Mouse (Mus musculus) ES-E14 (cell line): ENCODE results near the gene Syngap1. TPM values are rescaled to one million over a fixed set of nuclear protein-coding genes. Genes with fewer than 3 reads are reported as not detected.

Experiments
- DNase-seq: peaks from one replicate; pipeline ENCODE4 v3.0.0-alpha.2; 2013; ENCODE audit warnings: low read depth, low spot score
- H3K27ac ChIP-seq: 2 replicates; pipeline ENCODE4 v1.5.1; 2012; ENCODE audit warnings: low read depth, mild to moderate bottlenecking, low read length, moderate library complexity, mixed read lengths; ENCODE audit not compliant: poor library complexity, insufficient read depth, severe bottlenecking
- H3K36me3 ChIP-seq: 2 replicates; pipeline ENCODE4 v1.6.1; 2012; ENCODE audit warnings: mild to moderate bottlenecking, low read length, moderate library complexity, mixed read lengths; ENCODE audit not compliant: control insufficient read depth, poor library complexity, insufficient read depth, severe bottlenecking
- H3K4me1 ChIP-seq, 2 experiments: fragments of 150-350 bp in 1 of 2; sonication (generic) in 1 of 2; 2 replicates each; pipeline ENCODE4 v1.6.1; 2012; ENCODE audit warnings: low read length in 2 of 2, mild to moderate bottlenecking in 1 of 2, mixed read lengths in 1 of 2; ENCODE audit not compliant: control insufficient read depth in 2 of 2, insufficient read depth in 2 of 2, poor library complexity in 1 of 2
- H3K4me3 ChIP-seq, 2 experiments: fragments of 150-350 bp in 1 of 2; sonication (generic) in 1 of 2; 2 replicates each; pipeline ENCODE4 v1.5.1; 2012; ENCODE audit warnings: low read length in 2 of 2, low read depth in 1 of 2, mild to moderate bottlenecking in 1 of 2, mixed read lengths in 1 of 2; ENCODE audit not compliant: insufficient read depth in 1 of 2, poor library complexity in 1 of 2, severe bottlenecking in 1 of 2
- H3K9ac ChIP-seq: 2 replicates; pipeline ENCODE4 v1.6.1; 2012; ENCODE audit warnings: low read depth, mild to moderate bottlenecking, low read length, mixed read lengths; ENCODE audit not compliant: poor library complexity, insufficient read depth, severe bottlenecking
- H3K9me3 ChIP-seq: fragments of 150-350 bp; sonication (generic); 2 replicates; pipeline ENCODE4 v1.6.1; 2012; ENCODE audit warnings: low read depth, mild to moderate bottlenecking, low read length; ENCODE audit not compliant: control insufficient read depth, insufficient read depth
- CHD2 ChIP-seq: IDR thresholded peaks from 2 replicates; pipeline ENCODE4 v1.6.1; 2014; ENCODE audit warnings: mild to moderate bottlenecking, low read depth, low read length, inconsistent platforms
- HCFC1 ChIP-seq: IDR thresholded peaks from 2 replicates; pipeline ENCODE4 v1.6.1; 2012; ENCODE audit warnings: low read length, inconsistent platforms, borderline replicate concordance; ENCODE audit not compliant: insufficient read depth
- MAFK ChIP-seq: IDR thresholded peaks from 2 replicates; pipeline ENCODE4 v1.6.1; 2014; ENCODE audit warnings: mild to moderate bottlenecking, low read depth, low read length, inconsistent platforms; ENCODE audit not compliant: insufficient read depth
- ZC3H11A ChIP-seq: IDR thresholded peaks from 2 replicates; pipeline ENCODE4 v1.6.1; 2012; ENCODE audit warnings: low read depth, mild to moderate bottlenecking, inconsistent platforms, low read length, borderline replicate concordance
- ZNF384 ChIP-seq: IDR thresholded peaks from 2 replicates; pipeline ENCODE4 v1.6.1; 2012; ENCODE audit warnings: low read depth, low read length, inconsistent platforms
- in situ Hi-C, 2 experiments: fragments of 600-800 bp; cut with MboI; formaldehyde crosslinking; loops; one replicate each; pipeline ENCODE4 v1.15.1; 2025; ENCODE audit warnings: low sequenced_read_pairs in 2 of 2, inconsistent platforms in 1 of 2; ENCODE audit not compliant: unreplicated experiment in 2 of 2
- total RNA-seq: library from RNA; depleted of rRNA; stranded (reverse); fragments of 300-350 nt; gene quantifications from 2 replicates; pipeline ENCODE4 v1.2.3, GENCODE M21; 2012

Syngap1 gene
- total RNA-seq, 1 experiment = 6.6 TPM

- in situ Hi-C loops = no loop called here
- H3K4me3 ChIP-seq = no peak overlapping the region
Observed at GRCm38 (mm10) chr17:26949866-26950265, 8.8 kb downstream of the Syngap1 start.

DNA sequence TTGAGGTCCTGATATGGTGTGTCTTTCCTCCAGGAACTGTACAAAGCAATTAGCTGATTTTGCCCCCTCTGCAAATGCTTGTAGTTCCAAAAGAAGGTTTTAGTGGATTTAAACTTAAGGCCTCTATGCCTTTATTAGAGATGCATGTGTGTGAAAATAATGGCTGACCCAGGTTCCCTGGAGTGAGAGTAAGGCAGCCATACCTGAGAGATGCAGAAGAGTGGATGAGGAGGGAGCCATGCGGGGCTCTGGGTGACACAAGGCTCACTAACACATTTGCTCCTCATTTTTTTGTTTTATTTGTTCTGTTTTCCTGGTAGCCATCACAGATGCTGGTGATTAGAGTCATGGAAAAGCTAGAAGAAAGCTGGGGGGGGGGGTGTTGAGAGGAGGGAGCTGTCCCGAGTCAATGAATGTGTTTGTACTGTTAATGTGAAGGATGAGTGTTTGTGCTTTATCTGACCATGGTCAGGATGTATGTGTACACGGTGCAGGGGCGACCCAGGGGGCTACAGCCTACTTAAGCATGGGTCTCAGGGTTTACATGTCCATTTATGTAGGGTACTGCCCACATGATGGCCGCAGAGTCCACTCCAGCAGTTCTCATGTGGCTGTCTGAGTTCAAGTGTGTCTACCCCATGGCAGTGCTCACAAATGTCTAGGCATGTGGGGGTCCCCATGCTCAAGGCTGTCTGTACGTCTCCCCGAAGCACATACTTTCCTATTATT lies 9.7 kb downstream of the Syngap1 start:
- in situ Hi-C loops = no loop called here
- Histone ChIP-seq H3K36me3 (peaks cover 8% of the 10 kb centered on the region; the same call in 1 of the 2 replicates), H3K9ac (no peak overlapping the region), H3K4me3 (no peak overlapping the region; a peak in 1 of 4 replicates), H3K9me3 (no peaks in the 10 kb centered on the region), H3K27ac (no peak overlapping the region), H3K4me1 (peaks cover 2 to 37% of the 10 kb centered on the region in 2 experiments; a peak in 2 of 4 replicates)
- DNase-seq = no peak
- TF ChIP-seq ZNF384 (no peak), ZC3H11A (no peak), HCFC1 (no peak), MAFK (no peak), CHD2 (no peak)

More at GRCm38 (mm10) chr17:26949866-26950265, 8.8 kb downstream of the Syngap1 start:
- DNase-seq = no peak
- Histone ChIP-seq H3K27ac (no peak overlapping the region), H3K36me3 (peaks cover 2% of the 10 kb centered on the region; the same call in 1 of the 2 replicates), H3K4me1 (peaks cover 2 to 38% of the 10 kb centered on the region in 2 experiments; a peak in 2 of 4 replicates), H3K9ac (no peak overlapping the region), H3K9me3 (no peaks in the 10 kb centered on the region)
- TF ChIP-seq ZC3H11A = no peak
- no peak for TF ChIP-seq HCFC1

DNA sequence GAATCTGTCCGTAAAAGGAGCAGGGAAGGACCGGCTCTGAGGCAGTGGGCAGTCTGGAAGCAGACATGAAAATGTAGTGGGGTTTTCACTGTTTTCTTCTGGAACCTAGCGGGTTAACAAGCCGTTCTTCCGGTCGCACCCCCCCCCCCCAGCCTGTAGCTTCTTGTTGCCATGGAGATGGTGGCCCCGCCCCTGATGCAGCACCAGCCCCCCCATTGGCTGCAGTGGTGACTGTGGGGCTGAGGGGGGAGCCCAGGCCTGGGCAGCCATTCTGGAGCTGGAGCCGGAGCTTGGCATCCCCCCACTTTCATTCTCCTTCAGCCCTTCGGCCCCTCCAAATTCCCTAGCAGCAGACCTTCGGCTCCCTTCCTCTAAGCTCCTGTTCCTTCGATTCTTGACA lies 10.4 kb downstream of the Syngap1 start:
- peaks cover 2 to 35% of the 10 kb centered on the region in 2 experiments; a peak in 2 of 4 replicates for H3K4me1 ChIP-seq
- H3K9me3 ChIP-seq = no peaks in the 10 kb centered on the region
- no peak overlapping the region; the same call in 1 of the 2 replicates for H3K9ac ChIP-seq
- TF ChIP-seq ZNF384 = no peak
- no peak for TF ChIP-seq ZC3H11A
- TF ChIP-seq HCFC1 = no peak
- no peak for TF ChIP-seq MAFK
- TF ChIP-seq CHD2 = no peak
- peak overlapping the region; percentile 31 to 50; a peak in 2 of 4 replicates for H3K4me3 ChIP-seq
- H3K27ac ChIP-seq = no peak overlapping the region
- in situ Hi-C loops = no loop called here
- peaks cover 8% of the 10 kb centered on the region; the same call in 1 of the 2 replicates for H3K36me3 ChIP-seq
- no peak for DNase-seq

GRCm38 (mm10) chr17:26951952-26952877 lies 11.2 kb downstream of the Syngap1 start:
- Histone ChIP-seq H3K9ac (peak overlapping the region; percentile 54), H3K4me3 (peak overlapping the region; percentile 31 to 50; a peak in 3 of 4 replicates), H3K9me3 (no peaks in the 10 kb centered on the region), H3K27ac (no peak overlapping the region; the same call in 1 of the 2 replicates), H3K4me1 (peaks cover 2 to 35% of the 10 kb centered on the region in 2 experiments; a peak in 2 of 4 replicates), H3K36me3 (peaks cover 13% of the 10 kb centered on the region)
- no peak for DNase-seq
- in situ Hi-C loops = no loop called here
- no peak for TF ChIP-seq HCFC1
- no peak for TF ChIP-seq ZNF384
- TF ChIP-seq ZC3H11A = no peak
- no peak for TF ChIP-seq CHD2
- no peak for TF ChIP-seq MAFK
